ENCODE assay signal across 8 mouse cellular contexts in the genomic region with DNA sequence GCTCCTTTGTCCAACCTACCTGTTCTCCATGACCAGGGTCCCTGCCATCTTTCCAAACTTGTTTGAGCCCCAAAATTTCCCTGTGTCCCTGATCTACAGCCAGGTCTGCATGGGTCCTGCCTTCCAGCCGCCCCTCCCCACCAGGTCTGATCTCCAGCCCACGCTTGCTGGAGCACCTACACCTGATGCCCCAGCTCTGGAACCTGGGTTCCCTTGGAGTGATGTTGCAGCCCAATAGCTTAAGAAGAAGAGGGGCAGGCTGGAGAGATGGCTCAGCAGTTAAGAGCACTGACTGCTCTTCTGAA. TPM values are rescaled to one million over a fixed set of nuclear protein-coding genes. Genes with fewer than 3 reads are reported as not detected.
DNase-seq lines count a peak whose midpoint lies in the region; ATAC-seq and TF ChIP-seq lines count a peak whose summit lies in the region.

No protein-coding gene starts in this region.

- peaks cover 5% of the 10 kb centered on the region; the same call in 1 of the 2 replicates for H3K27me3 ChIP-seq in embryonic facial prominence, embryonic 14.5 days (replicated peaks; ENCODE audit: control insufficient read depth, insufficient read depth, low read length)
- H3K27me3 ChIP-seq in intestine, embryonic 16.5 days (replicated peaks; ENCODE audit: control insufficient read depth, insufficient read depth, low read length), result peaks cover 12% of the 10 kb centered on the region; the same call in 1 of the 2 replicates

- peak overlapping the region; percentile 68; the same call in 1 of the 2 replicates for H3K9ac ChIP-seq in embryonic facial prominence, embryonic 14.5 days (ENCODE audit: low read depth, low read length)
- H3K9ac ChIP-seq in intestine, embryonic 16.5 days (ENCODE audit: low read depth, low read length), result 0 out of 2 replicates have a peak overlapping the region, but pooled peaks have one; percentile 48

- peak overlapping the region; percentile 98 for H3K4me2 ChIP-seq in embryonic facial prominence, embryonic 14.5 days (ENCODE audit: low read depth, low read length)
- H3K4me2 ChIP-seq in intestine, embryonic 16.5 days (ENCODE audit: low read depth, low read length), result peak overlapping the region; percentile 100

- no peak for DNase-seq in layer of hippocampus, adult 2 months (ENCODE audit: low spot score in 2 of 2)
- DNase-seq in layer of hippocampus, adult 8-10 months (ENCODE audit: low spot score in 2 of 2), result no peak
- DNase-seq in embryonic facial prominence, embryonic 14.5 days (ENCODE audit: low spot score), result no peak
- DNase-seq in naive thymus-derived CD4-positive, alpha-beta T cell, adult 2 months (ENCODE audit: low read depth), result peak; percentile 23
- DNase-seq in frontal cortex, adult 2 months (ENCODE audit: extremely low spot score in 1 of 2, low spot score in 1 of 2), result no peak
- no peak for DNase-seq in adrenal gland, adult 2 months
- DNase-seq in testis, postnatal 10 days (ENCODE audit: low spot score), result no peak

- ATAC-seq in embryonic facial prominence, embryonic 14.5 days (ENCODE audit: low read depth), result no peak
- ATAC-seq in intestine, embryonic 16.5 days, result no peak

- H3K4me1 ChIP-seq in embryonic facial prominence, embryonic 14.5 days (ENCODE audit: control insufficient read depth, insufficient read depth, low read length), result peaks cover 10% of the 10 kb centered on the region
- H3K4me1 ChIP-seq in intestine, embryonic 16.5 days (ENCODE audit: control insufficient read depth, insufficient read depth, low read length), result peaks cover 17% of the 10 kb centered on the region

- H3K9me3 ChIP-seq in embryonic facial prominence, embryonic 14.5 days (ENCODE audit: control insufficient read depth, low read length), result no peaks in the 10 kb centered on the region
- no peaks in the 10 kb centered on the region for H3K9me3 ChIP-seq in intestine, embryonic 16.5 days (ENCODE audit: control insufficient read depth, low read length)

- TF ChIP-seq CTCF in layer of hippocampus, adult 2 months (conservative IDR thresholded peaks at IDR 0.05), result no peak

- no peak overlapping the region; the same call in 1 of the 2 replicates for H3K4me3 ChIP-seq in layer of hippocampus, adult 2 months
- H3K4me3 ChIP-seq in embryonic facial prominence, embryonic 14.5 days (ENCODE audit: low read depth, low read length), result peak overlapping the region; percentile 60
- peak overlapping the region; percentile 65 for H3K4me3 ChIP-seq in intestine, embryonic 16.5 days (ENCODE audit: low read length)

- H3K36me3 ChIP-seq in embryonic facial prominence, embryonic 14.5 days (ENCODE audit: control insufficient read depth, insufficient read depth, low read length), result no peaks in the 10 kb centered on the region
- no peaks in the 10 kb centered on the region for H3K36me3 ChIP-seq in intestine, embryonic 16.5 days (ENCODE audit: control insufficient read depth, insufficient read depth, low read length)

- 66% methylated on average over 2 of the region's 2 CpGs for WGBS in embryonic facial prominence, embryonic 14.5 days
- 54% methylated on average over 2 of the region's 2 CpGs for WGBS in intestine, embryonic 16.5 days

- peak overlapping the region; percentile 28; the same call in 1 of the 2 replicates for H3K27ac ChIP-seq in layer of hippocampus, adult 2 months
- 0 out of 2 replicates have a peak overlapping the region, but pooled peaks have one; percentile 10 for H3K27ac ChIP-seq in embryonic facial prominence, embryonic 14.5 days (replicated peaks; ENCODE audit: low read depth, low read length)
- no peak overlapping the region for H3K27ac ChIP-seq in intestine, embryonic 16.5 days (ENCODE audit: low read length)

RNA-seq across cellular contexts. Expression of a gene that starts 0.7 kb away (rescaled TPM):
- total RNA-seq in layer of hippocampus, adult 2 months (2021), result 100 to 1,000 TPM; 391 to 411 TPM
- 100 to 1,000 TPM; 386 to 493 (median 443) TPM for total RNA-seq in layer of hippocampus, adult 8-10 months (2022)
- polyA plus RNA-seq in embryonic facial prominence, embryonic 14.5 days (2014; fragmentation: Nextera tagmentation; extraction: Ambion mirVana), result 15.6 and 17.7 TPM in 2 replicates
- 6.6 and 6.8 TPM in 2 replicates for polyA plus RNA-seq in intestine, embryonic 16.5 days (2015; fragmentation: Nextera tagmentation; extraction: Ambion mirVana)
- polyA plus RNA-seq in frontal cortex, adult 2 months (2012; rRNA removed), result 324 and 357 TPM in 2 replicates
- total RNA-seq in adrenal gland, adult 2 months (2021), result 10 to 100 TPM; 34.9 to 40.2 TPM
- 28.3 and 31.5 TPM in 2 replicates for polyA plus RNA-seq in adrenal gland, adult 2 months (2012; rRNA removed)

RNA-seq across cellular contexts. Expression of a gene that starts 11.3 kb away (rescaled TPM):
- not detected for total RNA-seq in layer of hippocampus, adult 2 months (2021)
- under 1 TPM in 2 of 4 experiments, not detected in 2; 0.59 to 0.92 TPM for total RNA-seq in layer of hippocampus, adult 8-10 months (2022)
- polyA plus RNA-seq in embryonic facial prominence, embryonic 14.5 days (2014; fragmentation: Nextera tagmentation; extraction: Ambion mirVana), result not detected in 2 replicates
- polyA plus RNA-seq in intestine, embryonic 16.5 days (2015; fragmentation: Nextera tagmentation; extraction: Ambion mirVana), result 0.10 and 0.72 TPM in 2 replicates
- 0.11 and 0.16 TPM in 2 replicates for polyA plus RNA-seq in frontal cortex, adult 2 months (2012; rRNA removed)
- not detected for total RNA-seq in adrenal gland, adult 2 months (2021)
- not detected in 2 replicates for polyA plus RNA-seq in adrenal gland, adult 2 months (2012; rRNA removed)

RNA-seq across cellular contexts. Expression of a gene that starts 15.4 kb away (rescaled TPM):
- 10 to 100 TPM; 15.1 to 15.6 TPM for total RNA-seq in layer of hippocampus, adult 2 months (2021)
- total RNA-seq in layer of hippocampus, adult 8-10 months (2022), result 10 to 100 TPM; 13.3 to 19.2 (median 14.8) TPM
- polyA plus RNA-seq in embryonic facial prominence, embryonic 14.5 days (2014; fragmentation: Nextera tagmentation; extraction: Ambion mirVana), result 15.6 and 16.6 TPM in 2 replicates
- 15.4 and 18.1 TPM in 2 replicates for polyA plus RNA-seq in intestine, embryonic 16.5 days (2015; fragmentation: Nextera tagmentation; extraction: Ambion mirVana)
- 20.3 and 26.3 TPM in 2 replicates for polyA plus RNA-seq in frontal cortex, adult 2 months (2012; rRNA removed)
- total RNA-seq in adrenal gland, adult 2 months (2021), result 10 to 100 TPM in 1 of 2 experiments, 1 to 10 TPM in 1; 6.1 to 11.9 TPM
- polyA plus RNA-seq in adrenal gland, adult 2 months (2012; rRNA removed), result 2.1 and 3.2 TPM in 2 replicates

RNA-seq across cellular contexts. Expression of a gene that starts 26.3 kb away (rescaled TPM):
- total RNA-seq in layer of hippocampus, adult 2 months (2021), result 10 to 100 TPM; 28.5 to 32.3 TPM
- 10 to 100 TPM; 27.7 to 36.7 (median 33.7) TPM for total RNA-seq in layer of hippocampus, adult 8-10 months (2022)
- 111 and 133 TPM in 2 replicates for polyA plus RNA-seq in embryonic facial prominence, embryonic 14.5 days (2014; fragmentation: Nextera tagmentation; extraction: Ambion mirVana)
- polyA plus RNA-seq in intestine, embryonic 16.5 days (2015; fragmentation: Nextera tagmentation; extraction: Ambion mirVana), result 132 and 148 TPM in 2 replicates
- polyA plus RNA-seq in frontal cortex, adult 2 months (2012; rRNA removed), result 36.7 and 38.4 TPM in 2 replicates
- 10 to 100 TPM; 59.6 to 67.5 TPM for total RNA-seq in adrenal gland, adult 2 months (2021)
- polyA plus RNA-seq in adrenal gland, adult 2 months (2012; rRNA removed), result 78.9 and 85.0 TPM in 2 replicates

RNA-seq across cellular contexts. Expression of a gene that starts 26.3 kb away (rescaled TPM):
- 100 to 1,000 TPM; 138 to 143 TPM for total RNA-seq in layer of hippocampus, adult 2 months (2021)
- 100 to 1,000 TPM; 132 to 154 (median 139) TPM for total RNA-seq in layer of hippocampus, adult 8-10 months (2022)
- polyA plus RNA-seq in embryonic facial prominence, embryonic 14.5 days (2014; fragmentation: Nextera tagmentation; extraction: Ambion mirVana), result 25.4 and 26.3 TPM in 2 replicates
- 12.1 and 12.6 TPM in 2 replicates for polyA plus RNA-seq in intestine, embryonic 16.5 days (2015; fragmentation: Nextera tagmentation; extraction: Ambion mirVana)
- polyA plus RNA-seq in frontal cortex, adult 2 months (2012; rRNA removed), result 136 and 154 TPM in 2 replicates
- 100 to 1,000 TPM in 1 of 2 experiments, 10 to 100 TPM in 1; 69.6 to 105 TPM for total RNA-seq in adrenal gland, adult 2 months (2021)
- polyA plus RNA-seq in adrenal gland, adult 2 months (2012; rRNA removed), result 69.8 and 81.6 TPM in 2 replicates

Comparison
In these comparisons a context has a peak if more than half of its experiments do, and no peak if none do; other contexts are left out.
1. RNA of a gene that starts 0.7 kb away (polyA plus RNA-seq): 324 to 357 TPM in frontal cortex, adult 2 months; 28.3 to 31.5 TPM in adrenal gland, adult 2 months, 15.6 to 17.7 TPM in embryonic facial prominence, embryonic 14.5 days and 6.6 to 6.8 TPM in intestine, embryonic 16.5 days; every median in the first group is over 10 times any median in the second.